Mouse (Mus musculus) kidney, adult 2 months (tissue): ENCODE results near the gene Eya3.

ENCODE experiments used
- CTCF ChIP-seq: fragments of 200-500 bp; conservative IDR thresholded peaks from 2 replicates; pipeline ENCODE4 v1.5.1; 2011; ENCODE audit warnings: low read depth, mild to moderate bottlenecking, control low read depth, low read length, moderate library complexity, mixed read lengths; ENCODE audit not compliant: insufficient read depth, insufficient read length
- POLR2A ChIP-seq: fragments of 200-500 bp; IDR thresholded peaks from one replicate; pipeline ENCODE4 v1.6.1; 2011; ENCODE audit warnings: low read depth, low read length, control low read depth

DNA sequence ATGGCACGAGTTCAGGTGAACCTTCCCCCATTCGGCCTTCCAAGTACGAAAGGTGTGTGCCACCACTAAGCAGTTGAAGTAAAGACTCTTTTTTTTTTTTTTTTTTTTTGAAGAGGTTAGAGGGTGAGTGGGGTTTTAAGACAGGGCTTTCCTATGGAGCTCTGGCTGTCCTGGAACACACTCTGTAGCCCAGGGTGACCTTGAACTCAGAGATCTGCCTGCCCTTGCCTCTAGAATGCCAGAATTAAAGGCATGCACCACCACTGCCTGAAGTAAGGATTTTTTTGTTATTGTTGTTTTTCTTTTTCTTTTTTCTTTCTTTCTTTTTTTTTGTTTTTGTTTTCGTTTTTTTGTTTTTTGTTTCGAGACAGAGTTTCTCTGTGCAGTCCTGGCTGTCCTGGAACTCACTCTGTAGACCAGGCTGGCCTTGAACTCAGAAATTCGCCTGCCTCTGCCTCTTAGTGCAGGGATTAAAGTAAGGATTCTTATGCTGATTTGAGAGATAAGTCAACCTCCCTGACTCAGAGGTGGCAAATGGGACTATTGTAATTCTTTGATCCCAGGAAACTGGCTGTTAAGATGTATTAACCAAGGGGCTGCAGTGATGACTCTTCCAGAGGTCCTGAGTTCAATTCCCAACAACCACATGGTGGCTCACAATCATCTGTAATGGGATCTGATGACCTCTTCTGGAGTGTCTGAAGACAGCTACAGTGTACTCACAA, 110.6 kb downstream of the Eya3 start:
- TF ChIP-seq POLR2A (no peak), CTCF (no peak)
